Mouse (Mus musculus) layer of hippocampus, postnatal 10 days (tissue): ENCODE data around the gene Myocd. TPM values are rescaled to one million over a fixed set of nuclear protein-coding genes. Genes with fewer than 3 reads are reported as not detected.
A peak's percentile ranks its signal among the peaks of the same experiment; 100 is the strongest.

Source experiments
- DNase-seq, 2 experiments: peaks; one replicate each; pipeline ENCODE4 v3.0.0; 2021; ENCODE audit warnings: low spot score in 2 of 2
- total RNA-seq, 2 experiments: library from RNA; stranded (reverse); gene quantifications; 2 replicates each; pipeline ENCODE4 v1.2.3; 2021

Myocd gene
- total RNA-seq, 2 experiments from 2014 or later, result 0.62 to 0.87 TPM

DNA sequence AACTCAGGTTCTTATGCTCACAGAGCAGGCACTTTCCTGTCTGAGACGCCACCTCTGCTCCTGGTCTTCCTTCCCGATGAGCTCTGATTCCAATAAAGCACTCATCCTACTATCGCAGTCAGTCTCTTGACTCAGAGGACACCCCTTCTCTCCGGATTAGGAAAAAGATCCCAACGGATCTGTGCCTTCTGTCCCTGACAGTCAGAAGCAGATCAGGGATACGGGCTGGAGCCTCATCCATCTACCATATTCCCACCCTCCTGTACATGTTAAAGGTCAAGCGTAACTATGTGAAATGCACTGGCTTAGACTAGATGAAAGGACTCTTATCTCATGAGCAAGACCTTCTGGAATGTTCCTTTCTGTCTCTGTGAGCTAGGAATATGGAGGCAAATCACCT, 121.3 kb downstream of the Myocd start:
- no peak for DNase-seq

DNA sequence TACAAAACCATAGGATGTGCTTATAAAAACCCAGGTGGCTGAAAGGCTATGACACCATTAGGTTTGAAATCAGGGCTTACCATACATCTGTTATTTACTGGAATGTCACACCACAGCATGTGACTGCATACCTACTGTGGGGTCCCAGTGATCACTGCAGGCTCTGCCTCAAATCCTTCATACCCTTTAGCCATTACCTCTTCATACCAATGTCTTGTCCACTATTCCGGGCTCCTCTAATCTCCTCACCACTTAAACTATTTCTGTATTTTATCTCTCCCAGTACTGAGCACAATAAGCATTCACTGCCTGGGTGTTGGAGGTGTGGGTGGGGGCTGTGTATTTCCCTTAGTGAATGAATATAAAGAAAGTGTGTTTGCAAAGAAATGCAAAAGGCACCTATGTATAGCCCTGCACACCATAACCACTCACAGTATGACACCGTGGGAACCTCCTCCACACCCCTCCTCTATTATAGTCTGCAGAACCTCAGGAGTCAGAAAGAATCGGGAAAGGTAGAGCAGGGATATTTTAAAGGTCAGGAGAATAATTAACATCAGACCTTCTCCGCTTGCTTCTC, 126.9 kb downstream of the Myocd start:
- no peak for DNase-seq

DNA sequence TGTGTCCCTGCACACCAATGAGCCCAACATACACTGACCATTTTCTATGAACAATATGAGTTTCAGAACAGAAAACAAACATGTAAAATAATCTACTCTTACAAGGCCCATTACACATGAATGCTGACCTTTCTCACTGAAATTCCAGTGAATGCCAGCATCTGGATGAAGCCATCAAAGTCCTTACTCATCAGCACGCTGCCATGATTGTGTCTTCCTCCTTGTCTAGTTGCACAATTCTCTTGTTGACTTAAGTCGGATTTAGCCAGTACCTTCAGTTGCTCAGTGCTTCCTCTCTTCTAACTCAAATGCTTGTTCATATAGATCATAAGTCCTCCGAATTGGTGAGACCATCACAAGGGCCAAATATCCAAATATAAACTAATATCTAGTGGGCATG, 130.8 kb downstream of the Myocd start:
- no peak for DNase-seq

DNA sequence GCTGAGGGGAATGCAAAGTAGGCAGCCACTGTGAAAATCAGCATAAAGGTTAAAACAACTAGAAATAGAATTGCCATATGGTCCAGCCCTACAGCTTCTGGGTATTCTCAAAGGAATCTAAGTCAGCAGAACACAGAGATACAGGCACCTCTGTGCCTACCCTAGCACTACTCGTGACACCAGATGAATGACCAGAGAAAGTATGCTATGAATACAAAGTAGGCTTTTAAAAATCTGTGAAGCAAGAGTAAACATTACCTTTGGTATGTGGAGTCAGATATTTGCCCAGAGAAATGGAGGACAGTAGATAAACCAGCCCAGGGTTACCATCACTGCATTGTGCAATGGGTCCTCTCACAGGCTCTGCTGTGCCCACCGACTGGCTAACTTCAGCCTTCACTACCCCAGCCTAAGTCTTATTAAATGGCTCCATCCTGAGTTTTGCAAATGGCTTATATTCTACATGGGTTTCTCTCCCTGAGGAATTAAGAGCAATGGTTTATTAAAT, 132.6 kb downstream of the Myocd start:
- no peak for DNase-seq

DNA sequence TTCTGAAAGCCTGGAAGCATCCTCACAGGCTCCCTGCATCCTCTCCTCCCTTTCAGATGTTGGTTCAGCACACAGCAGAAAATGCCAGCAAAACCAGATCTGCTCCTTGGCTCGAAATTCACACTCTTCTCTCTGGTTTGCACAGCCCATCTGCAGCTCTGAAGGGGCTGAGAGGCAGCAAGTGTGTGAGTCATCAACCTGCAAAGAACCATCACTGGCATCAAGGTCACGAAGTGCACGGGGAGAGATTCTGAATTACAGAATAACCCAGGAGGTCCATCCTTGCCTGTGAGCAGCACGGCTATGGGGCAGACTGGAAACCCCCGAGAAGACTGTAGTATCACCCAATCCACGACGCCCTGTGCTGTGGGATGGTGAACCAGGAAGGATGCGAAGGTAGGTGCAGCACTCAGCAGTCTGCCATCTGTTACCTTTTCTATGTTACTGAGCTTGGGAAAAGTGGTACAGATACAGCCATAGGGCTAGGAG, 134.5 kb downstream of the Myocd start:
- DNase-seq, result no peak

GRCm38 (mm10) chr11:65133661-65134060, 136.1 kb downstream of the Myocd start:
- DNase-seq, result no peak

- DNase-seq, result no peak
Measured at GRCm38 (mm10) chr11:65129110-65129509, 140.7 kb downstream of the Myocd start.

DNA sequence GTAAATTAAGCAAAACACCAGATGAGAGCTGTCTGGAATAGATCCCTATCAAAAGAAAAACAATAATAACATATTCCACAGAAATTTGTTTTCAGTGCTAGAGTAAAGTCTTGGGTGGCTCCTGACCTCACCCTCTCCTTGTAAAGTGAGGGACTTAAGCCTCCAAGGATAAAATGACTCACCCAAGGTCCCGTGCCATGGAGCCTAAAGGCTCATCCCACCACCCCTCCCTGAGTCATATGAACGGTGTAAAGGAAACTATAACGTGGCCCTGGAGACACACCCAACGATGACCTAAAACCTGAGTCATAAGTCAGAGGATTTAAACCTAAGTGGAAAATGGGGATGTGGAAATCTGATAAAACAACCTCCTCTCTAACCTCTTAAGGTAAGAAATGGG, 141.1 kb downstream of the Myocd start:
- DNase-seq, result no peak

DNA sequence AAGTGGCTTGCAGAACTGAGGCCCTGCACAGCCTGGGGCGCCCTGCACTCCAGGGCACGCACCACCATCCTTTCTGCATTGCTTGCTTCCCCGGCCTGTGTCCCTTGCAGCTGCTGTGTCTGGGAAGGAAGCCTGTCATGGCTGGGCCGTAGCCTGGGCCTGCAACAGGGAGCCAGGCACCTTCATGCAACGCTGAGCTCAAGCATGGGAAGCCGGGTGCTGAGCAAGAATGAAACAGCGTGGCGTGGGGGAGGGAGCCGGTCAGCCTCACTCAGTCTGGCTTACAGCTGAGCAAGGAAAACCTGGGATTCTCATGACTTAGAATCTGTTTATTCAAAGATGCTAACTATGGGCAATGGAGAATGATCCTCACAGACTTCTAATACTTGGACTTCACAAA, 143.2 kb downstream of the Myocd start:
- DNase-seq, result peak; percentile 32 to 39

Other genes with a start within 250 kb of the Myocd start
- gene 1700086D15Rik, start 110.1 kb downstream of the Myocd start, total RNA-seq, result 1 to 10 TPM; 2.9 to 4.8 TPM
- gene Arhgap44, start 107.0 kb downstream of the Myocd start, total RNA-seq, result 100 to 1,000 TPM in 1 of 2 experiments, 10 to 100 TPM in 1; 98.4 to 100 TPM